Mouse (Mus musculus) myocyte (in vitro differentiated cells): ENCODE measurements around the gene Baz2b.

Experiments used
- CEBPB ChIP-seq: IDR thresholded peaks from 2 replicates; pipeline ENCODE4 v1.6.1; 2011; ENCODE audit warnings: mild to moderate bottlenecking, moderate library complexity; ENCODE audit not compliant: poor library complexity, insufficient read depth, severe bottlenecking
- E2F4 ChIP-seq: IDR thresholded peaks from one replicate; pipeline ENCODE4 v1.6.1; 2011; ENCODE audit warnings: mild to moderate bottlenecking, control low read depth, moderate library complexity; ENCODE audit not compliant: insufficient read depth
- MAX ChIP-seq: IDR thresholded peaks from one replicate; pipeline ENCODE4 v1.6.1; 2011; ENCODE audit warnings: low read depth, mild to moderate bottlenecking, control low read depth
- MYOD1 ChIP-seq, 3 experiments: IDR thresholded peaks; one replicate each; pipeline ENCODE4 v1.6.1; 2011; ENCODE audit warnings: control low read depth in 2 of 3, low read depth in 2 of 3, mild to moderate bottlenecking in 2 of 3, moderate library complexity in 1 of 3; ENCODE audit not compliant: insufficient read length in 2 of 3, control insufficient read depth in 1 of 3
- POLR2A ChIP-seq: IDR thresholded peaks from one replicate; pipeline ENCODE4 v1.6.1; 2011; ENCODE audit warnings: low read depth, mild to moderate bottlenecking, control low read depth, moderate library complexity; ENCODE audit not compliant: insufficient read length
- POLR2AphosphoS2 ChIP-seq: IDR thresholded peaks from one replicate; pipeline ENCODE4 v1.6.1; 2011; ENCODE audit warnings: low read depth, control low read depth; ENCODE audit not compliant: insufficient read length
- SRF ChIP-seq: IDR thresholded peaks from one replicate; pipeline ENCODE4 v1.6.1; 2011; ENCODE audit warnings: low read depth; ENCODE audit not compliant: control insufficient read depth, insufficient read length
- TCF12 ChIP-seq: IDR thresholded peaks from one replicate; pipeline ENCODE4 v1.6.1; 2011; ENCODE audit warnings: mild to moderate bottlenecking, control low read depth; ENCODE audit not compliant: poor library complexity, insufficient read depth, severe bottlenecking
- TCF3 ChIP-seq: IDR thresholded peaks from one replicate; pipeline ENCODE4 v1.6.1; 2011; ENCODE audit warnings: low read depth, control low read depth; ENCODE audit not compliant: insufficient read length
- USF1 ChIP-seq: IDR thresholded peaks from one replicate; pipeline ENCODE4 v1.6.1; 2011; ENCODE audit warnings: low read depth, mild to moderate bottlenecking, control low read depth, moderate library complexity

- TF ChIP-seq MAX (no peak), POLR2A (no peak), CEBPB (no peak), USF1 (no peak), TCF3 (no peak), E2F4 (no peak), TCF12 (no peak), SRF (no peak), POLR2AphosphoS2 (no peak), MYOD1 (IDR thresholded peaks at IDR 0.05; ENCODE audit: control insufficient read depth in 1 of 3, insufficient read length in 2 of 3, low read depth in 2 of 3) (no peak)
Observed at GRCm38 (mm10) chr2:60148651-60149050, 61.0 kb downstream of the Baz2b start.
